Mouse (Mus musculus) A20 (cell line): ENCODE data around the gene Pias1.
A peak's percentile ranks its signal among the peaks of the same experiment; 100 is the strongest.

Experiments used
- DNase-seq: peaks from one replicate; pipeline ENCODE4 v3.0.0-alpha.2; 2011; ENCODE audit warnings: low read depth, low spot score

The Pias1 gene

GRCm38 (mm10) chr9:62987824-62988223 is at the start of gene Pias1:
Gene Pias1 (minus strand): TSS chr9:62987924.
- no peak for DNase-seq

GRCm38 (mm10) chr9:63035431-63035830 is 47.7 kb upstream of the Pias1 start:
- no peak for DNase-seq

GRCm38 (mm10) chr9:63031011-63031782 is 43.5 kb upstream of the Pias1 start:
- peak; percentile 43 for DNase-seq

- DNase-seq: no peak
Observed at GRCm38 (mm10) chr9:63022486-63022885, 34.8 kb upstream of the Pias1 start.

GRCm38 (mm10) chr9:63007371-63007770 is 19.6 kb upstream of the Pias1 start:
- DNase-seq: no peak

GRCm38 (mm10) chr9:63006081-63006820 is 18.5 kb upstream of the Pias1 start:
- no peak for DNase-seq

GRCm38 (mm10) chr9:62998561-62998960 is 10.8 kb upstream of the Pias1 start:
- DNase-seq: no peak

GRCm38 (mm10) chr9:62997626-62998025 is 9.9 kb upstream of the Pias1 start:
- DNase-seq: no peak

- DNase-seq: no peak
Observed at GRCm38 (mm10) chr9:62995186-62995585, 7.5 kb upstream of the Pias1 start.

- DNase-seq: no peak
Observed at GRCm38 (mm10) chr9:62990134-62990533, 2.4 kb upstream of the Pias1 start.

GRCm38 (mm10) chr9:62980777-62981202 is 6.9 kb downstream of the Pias1 start:
- DNase-seq: peak; percentile 99

- no peak for DNase-seq
Observed at GRCm38 (mm10) chr9:62980162-62980776, 7.5 kb downstream of the Pias1 start.

- DNase-seq: peak; percentile 59
Observed at GRCm38 (mm10) chr9:62979461-62980161, 8.1 kb downstream of the Pias1 start.

GRCm38 (mm10) chr9:62977152-62977551 is 10.6 kb downstream of the Pias1 start:
- DNase-seq: peak; percentile 40

GRCm38 (mm10) chr9:62975830-62976229 is 11.9 kb downstream of the Pias1 start:
- DNase-seq: no peak

GRCm38 (mm10) chr9:62974439-62974838 is 13.3 kb downstream of the Pias1 start:
- DNase-seq: peak; percentile 58

GRCm38 (mm10) chr9:62972073-62972745 is 15.5 kb downstream of the Pias1 start:
- peak; percentile 90 for DNase-seq

- DNase-seq: peak; percentile 66
Observed at GRCm38 (mm10) chr9:62970345-62970744, 17.4 kb downstream of the Pias1 start.

GRCm38 (mm10) chr9:62966018-62966417 is 21.7 kb downstream of the Pias1 start:
- DNase-seq: no peak

GRCm38 (mm10) chr9:62952713-62953112 is 35.0 kb downstream of the Pias1 start:
- no peak for DNase-seq

- no peak for DNase-seq
Observed at GRCm38 (mm10) chr9:62945346-62945745, 42.4 kb downstream of the Pias1 start.
